Mouse (Mus musculus): ENCODE measurements around the gene Wscd2. TPM values are rescaled to one million over a fixed set of nuclear protein-coding genes. Genes with fewer than 3 reads are reported as not detected.

Wscd2 gene
- total RNA-seq, 2 experiments from 2014 or later = not detected

- ATAC-seq (replicated peaks; ENCODE audit: low FRiP score, poor library complexity, severe bottlenecking) = no peak
Measured at GRCm38 (mm10) chr5:113634024-113634651, 144.0 kb downstream of the Wscd2 start.

- no peak for ATAC-seq (replicated peaks; ENCODE audit: low FRiP score, poor library complexity, severe bottlenecking)
Measured at GRCm38 (mm10) chr5:113634887-113635610, 144.9 kb downstream of the Wscd2 start.

- ATAC-seq (replicated peaks; ENCODE audit: low FRiP score, poor library complexity, severe bottlenecking) = no peak
Measured at GRCm38 (mm10) chr5:113635861-113636565, 145.9 kb downstream of the Wscd2 start.

- ATAC-seq (replicated peaks; ENCODE audit: low FRiP score, poor library complexity, severe bottlenecking) = no peak
Measured at GRCm38 (mm10) chr5:113637631-113638030, 147.5 kb downstream of the Wscd2 start.

- no peak for ATAC-seq (replicated peaks; ENCODE audit: low FRiP score, poor library complexity, severe bottlenecking)
Measured at GRCm38 (mm10) chr5:113638055-113638454, 147.9 kb downstream of the Wscd2 start.

- ATAC-seq (replicated peaks; ENCODE audit: low FRiP score, poor library complexity, severe bottlenecking) = no peak
Measured at GRCm38 (mm10) chr5:113639126-113639525, 149.0 kb downstream of the Wscd2 start.

Other genes starting within 250 kb of the Wscd2 start
- gene Sgsm1, start 179.5 kb upstream of the Wscd2 start, total RNA-seq (2015; ENCODE audit: low replicate concordance) = 0.36 TPM in 1 of 2 replicates, not detected in the other
- not detected in 2 replicates for gene Sgsm1, start 179.5 kb upstream of the Wscd2 start, total RNA-seq (2017; ENCODE audit: low replicate concordance)
- gene Aym1, start 133.0 kb upstream of the Wscd2 start, total RNA-seq (2015; ENCODE audit: low replicate concordance) = not detected in 2 replicates
- gene Aym1, start 133.0 kb upstream of the Wscd2 start, total RNA-seq (2017; ENCODE audit: low replicate concordance) = not detected in 2 replicates
- 2.2 and 3.4 TPM in 2 replicates for gene Cmklr1, start 160.1 kb downstream of the Wscd2 start, total RNA-seq (2015; ENCODE audit: low replicate concordance)
- 1.5 and 8.7 TPM in 2 replicates for gene Cmklr1, start 160.1 kb downstream of the Wscd2 start, total RNA-seq (2017; ENCODE audit: low replicate concordance)
- gene 1700069L16Rik, start 234.4 kb downstream of the Wscd2 start, total RNA-seq (2015; ENCODE audit: low replicate concordance) = not detected in 2 replicates
- not detected in 2 replicates for gene 1700069L16Rik, start 234.4 kb downstream of the Wscd2 start, total RNA-seq (2017; ENCODE audit: low replicate concordance)
- 1.4 TPM in 1 of 2 replicates, not detected in the other for gene Ficd, start 245.5 kb downstream of the Wscd2 start, total RNA-seq (2015; ENCODE audit: low replicate concordance)
- gene Ficd, start 245.5 kb downstream of the Wscd2 start, total RNA-seq (2017; ENCODE audit: low replicate concordance) = 0.30 and 2.2 TPM in 2 replicates

Measured in erythroid progenitor cell, adult 5-6 weeks (primary cell).